Mouse (Mus musculus) lung, embryonic 15.5 days (tissue): Measurements from ENCODE around the gene Pik3c2g. TPM values are rescaled to one million over a fixed set of nuclear protein-coding genes. Genes with fewer than 3 reads are reported as not detected.

Experiments used
- polyA plus RNA-seq: library from polyadenylated mRNA; unstranded; fragments of >200 nt; fragmentation: Nextera tagmentation; extraction: Ambion mirVana; gene quantifications from 2 replicates; pipeline ENCODE4 v1.2.1, GENCODE M21; 2015

The Pik3c2g gene
- polyA plus RNA-seq, 1 experiment from 2014 or later: 1.9 TPM

Other genes with a start within 250 kb of the Pik3c2g start
- gene Rergl, start 85.2 kb upstream of the Pik3c2g start, polyA plus RNA-seq: not detected in 2 replicates